Mouse (Mus musculus) stomach, embryonic 14.5 days (tissue): ENCODE measurements at regions not wholly inside any gene's neighbourhood (a gene's known extent, or its start where the extent isn't known, plus 50 kb on each side); places are given as distances from the start of the nearest gene placed in this dataset.

Experiments used
- ATAC-seq: fragments of 200-750 bp; cut with Nextera tagmentation; 2 replicates; pipeline ENCODE4 v1.8.0; 2017; ENCODE audit warnings: low read depth, moderate TSS enrichment; ENCODE audit not compliant: insufficient number of reproducible peaks, insufficient read depth, low FRiP score
- H3K27ac ChIP-seq: fragments of 300-500 bp; sonication (generic); 2 replicates; pipeline ENCODE4 v1.5.1; 2014; ENCODE audit warnings: mild to moderate bottlenecking, low read length, moderate library complexity, mixed read lengths
- H3K27me3 ChIP-seq: fragments of 300-500 bp; sonication (generic); 2 replicates; pipeline ENCODE4 v1.6.1; 2014; ENCODE audit warnings: low read length, control low read depth, mixed read lengths; ENCODE audit not compliant: control insufficient read depth, insufficient read depth
- H3K36me3 ChIP-seq: fragments of 300-500 bp; sonication (generic); 2 replicates; pipeline ENCODE4 v1.6.1; 2014; ENCODE audit warnings: mild to moderate bottlenecking, control low read depth, low read length, moderate library complexity, mixed read lengths; ENCODE audit not compliant: control insufficient read depth, insufficient read depth
- H3K4me1 ChIP-seq: fragments of 300-500 bp; sonication (generic); 2 replicates; pipeline ENCODE4 v1.6.1; 2014; ENCODE audit warnings: low read length, control low read depth, mixed read lengths; ENCODE audit not compliant: control insufficient read depth, insufficient read depth
- H3K4me2 ChIP-seq: fragments of 300-500 bp; sonication (generic); replicated peaks from 2 replicates; pipeline ENCODE4 v1.6.1; 2014; ENCODE audit warnings: low read depth, low read length, control low read depth
- H3K4me3 ChIP-seq: fragments of 300-500 bp; sonication (generic); 2 replicates; pipeline ENCODE4 v1.5.1; 2014; ENCODE audit warnings: low read depth, low read length, control low read depth
- H3K9ac ChIP-seq: fragments of 300-500 bp; sonication (generic); replicated peaks from 2 replicates; pipeline ENCODE4 v1.6.1; 2014; ENCODE audit warnings: low read depth, mild to moderate bottlenecking, control low read depth, low read length, moderate library complexity, mixed read lengths
- H3K9me3 ChIP-seq: fragments of 300-500 bp; sonication (generic); 2 replicates; pipeline ENCODE4 v1.6.1; 2016; ENCODE audit warnings: low read depth, low read length, control low read depth; ENCODE audit not compliant: control insufficient read depth
- WGBS: fragments of 180-500 bp; shearing (Covaris S2); extraction: QIAGEN DNeasy Blood & Tissue Kit; methylation state at CpG from one replicate; pipeline ENCODE4 v1.1.7; 2014; 5-methylcytosine and 5-hydroxymethylcytosine counted together

- Histone ChIP-seq H3K27ac (peak overlapping the region; percentile 58; the same call in 1 of the 2 replicates), H3K9me3 (no peaks in the 10 kb centered on the region), H3K4me3 (no peak overlapping the region), H3K4me2 (no peak overlapping the region), H3K9ac (no peak overlapping the region), H3K4me1 (no peaks in the 10 kb centered on the region), H3K27me3 (no peaks in the 10 kb centered on the region), H3K36me3 (no peaks in the 10 kb centered on the region)
- no peak for ATAC-seq
- 32% methylated on average over 14 of the region's 14 CpGs for WGBS
Observed at GRCm38 (mm10) chr13:5802826-5803225, 58.5 kb upstream of the Klf6 start.

- Histone ChIP-seq H3K9me3 (no peaks in the 10 kb centered on the region), H3K4me1 (no peaks in the 10 kb centered on the region), H3K4me3 (no peak overlapping the region), H3K9ac (no peak overlapping the region), H3K36me3 (no peaks in the 10 kb centered on the region), H3K27me3 (no peaks in the 10 kb centered on the region), H3K4me2 (no peak overlapping the region), H3K27ac (peak overlapping the region; percentile 58; the same call in 1 of the 2 replicates)
- WGBS = 20% methylated on average over 6 of the region's 6 CpGs
- ATAC-seq = peak; percentile 82
Observed at GRCm38 (mm10) chr13:5803540-5804380, 57.5 kb upstream of the Klf6 start.

- H3K4me1 ChIP-seq = no peaks in the 10 kb centered on the region
- H3K4me2 ChIP-seq = no peak overlapping the region
- ATAC-seq = no peak
- H3K9me3 ChIP-seq = no peaks in the 10 kb centered on the region
- WGBS = 33% methylated on average over 7 of the region's 7 CpGs
- H3K4me3 ChIP-seq = no peak overlapping the region
- H3K27ac ChIP-seq = peak overlapping the region; percentile 58
- no peaks in the 10 kb centered on the region for H3K36me3 ChIP-seq
- H3K9ac ChIP-seq = no peak overlapping the region
- H3K27me3 ChIP-seq = no peaks in the 10 kb centered on the region
Observed at GRCm38 (mm10) chr13:5804381-5804941, 56.8 kb upstream of the Klf6 start.

GRCm38 (mm10) chr13:5808380-5808779, 52.9 kb upstream of the Klf6 start:
- Histone ChIP-seq H3K9me3 (no peaks in the 10 kb centered on the region), H3K4me3 (no peak overlapping the region), H3K4me2 (no peak overlapping the region), H3K9ac (no peak overlapping the region), H3K27ac (no peak overlapping the region), H3K27me3 (no peaks in the 10 kb centered on the region), H3K36me3 (no peaks in the 10 kb centered on the region), H3K4me1 (no peaks in the 10 kb centered on the region)
- no peak for ATAC-seq
- WGBS = 83% methylated on average over 2 of the region's 2 CpGs
